Mouse (Mus musculus): ENCODE measurements around the gene Spred2.
A peak's percentile ranks its signal among the peaks of the same experiment; 100 is the strongest.

GRCm38 (mm10) chr11:19919785-19920671, 4.1 kb upstream of the Spred2 start:
- TF ChIP-seq CTCF (IDR thresholded peaks at IDR 0.05; ENCODE audit: insufficient read depth, low read length) (no peak), POLR2A (IDR thresholded peaks at IDR 0.05; ENCODE audit: borderline replicate concordance, extremely low read depth, low read depth, low read length) (peak; percentile 29; the same call in 1 of the 2 replicates)
